Mouse (Mus musculus) heart, embryonic 11.5 days (tissue): ENCODE measurements around the gene Hipk2. TPM values are rescaled to one million over a fixed set of nuclear protein-coding genes. Genes with fewer than 3 reads are reported as not detected.

ENCODE experiments used
- ATAC-seq: fragments of 200-750 bp; cut with Nextera tagmentation; replicated peaks from 2 replicates; pipeline ENCODE4 v1.8.0; 2017; ENCODE audit warnings: moderate library complexity; ENCODE audit not compliant: insufficient number of reproducible peaks, low FRiP score, low TSS enrichment
- H3K27ac ChIP-seq: fragments of 300-500 bp; sonication (generic); 2 replicates; pipeline ENCODE4 v1.5.1; 2014; ENCODE audit warnings: mild to moderate bottlenecking, low read depth, low read length
- H3K27me3 ChIP-seq: fragments of 300-500 bp; sonication (generic); 2 replicates; pipeline ENCODE4 v1.6.1; 2014; ENCODE audit warnings: mild to moderate bottlenecking, low read length, mixed read lengths; ENCODE audit not compliant: control insufficient read depth, insufficient read depth
- H3K36me3 ChIP-seq: fragments of 300-500 bp; sonication (generic); 2 replicates; pipeline ENCODE4 v1.6.1; 2014; ENCODE audit warnings: mild to moderate bottlenecking, low read length, moderate library complexity, mixed read lengths; ENCODE audit not compliant: control insufficient read depth, insufficient read depth
- H3K4me1 ChIP-seq: fragments of 300-500 bp; sonication (generic); 2 replicates; pipeline ENCODE4 v1.6.1; 2014; ENCODE audit warnings: low read length; ENCODE audit not compliant: control insufficient read depth, insufficient read depth
- H3K4me2 ChIP-seq: fragments of 300-500 bp; sonication (generic); 2 replicates; pipeline ENCODE4 v1.6.1; 2014; ENCODE audit warnings: mild to moderate bottlenecking, moderate library complexity
- H3K4me3 ChIP-seq: fragments of 300-500 bp; sonication (generic); 2 replicates; pipeline ENCODE4 v1.5.1; 2014; ENCODE audit warnings: low read depth, low read length
- H3K9ac ChIP-seq: fragments of 300-500 bp; sonication (generic); 2 replicates; pipeline ENCODE4 v1.6.1; 2014; ENCODE audit warnings: mild to moderate bottlenecking, low read depth, low read length, moderate library complexity
- H3K9me3 ChIP-seq: fragments of 300-500 bp; sonication (generic); replicated peaks from 2 replicates; pipeline ENCODE4 v1.6.1; 2016; ENCODE audit warnings: low read length; ENCODE audit not compliant: control insufficient read depth
- WGBS: fragments of 180-500 bp; shearing (Covaris S2); extraction: QIAGEN DNeasy Blood & Tissue Kit; methylation state at CpG from one replicate; pipeline ENCODE4 v1.1.7; 2014; ENCODE audit not compliant: insufficient replicate concordance; 5-methylcytosine and 5-hydroxymethylcytosine counted together
- polyA plus RNA-seq: library from polyadenylated mRNA; unstranded; fragments of >200 nt; fragmentation: Nextera tagmentation; extraction: Ambion mirVana; gene quantifications from 2 replicates; pipeline ENCODE4 v1.2.1, GENCODE M21; 2014

Hipk2 gene
- polyA plus RNA-seq, 1 experiment from 2014 or later, result 18.9 TPM

GRCm38 (mm10) chr6:38732681-38733080 is 143.3 kb downstream of the Hipk2 start:
- no peak overlapping the region for H3K4me3 ChIP-seq
- peaks cover 15% of the 10 kb centered on the region for H3K36me3 ChIP-seq
- no peak overlapping the region for H3K27ac ChIP-seq
- no peaks in the 10 kb centered on the region for H3K27me3 ChIP-seq
- no peaks in the 10 kb centered on the region for H3K9me3 ChIP-seq
- no peak for ATAC-seq
- WGBS, result 83% methylated on average over 3 of the region's 3 CpGs
- no peak overlapping the region for H3K4me2 ChIP-seq
- H3K4me1 ChIP-seq, result peaks cover 4% of the 10 kb centered on the region; the same call in 1 of the 2 replicates
- H3K9ac ChIP-seq, result no peak overlapping the region

- H3K9me3 ChIP-seq, result no peaks in the 10 kb centered on the region
- H3K4me1 ChIP-seq, result no peaks in the 10 kb centered on the region
- no peaks in the 10 kb centered on the region for H3K27me3 ChIP-seq
- no peak overlapping the region for H3K4me3 ChIP-seq
- WGBS, result 85% methylated on average over 15 of the region's 15 CpGs
- H3K36me3 ChIP-seq, result peaks cover 11% of the 10 kb centered on the region; the same call in 1 of the 2 replicates
- H3K9ac ChIP-seq, result no peak overlapping the region
- H3K4me2 ChIP-seq, result no peak overlapping the region
- no peak for ATAC-seq
- H3K27ac ChIP-seq, result no peak overlapping the region
Observed at GRCm38 (mm10) chr6:38730169-38731146, 145.5 kb downstream of the Hipk2 start.

DNA sequence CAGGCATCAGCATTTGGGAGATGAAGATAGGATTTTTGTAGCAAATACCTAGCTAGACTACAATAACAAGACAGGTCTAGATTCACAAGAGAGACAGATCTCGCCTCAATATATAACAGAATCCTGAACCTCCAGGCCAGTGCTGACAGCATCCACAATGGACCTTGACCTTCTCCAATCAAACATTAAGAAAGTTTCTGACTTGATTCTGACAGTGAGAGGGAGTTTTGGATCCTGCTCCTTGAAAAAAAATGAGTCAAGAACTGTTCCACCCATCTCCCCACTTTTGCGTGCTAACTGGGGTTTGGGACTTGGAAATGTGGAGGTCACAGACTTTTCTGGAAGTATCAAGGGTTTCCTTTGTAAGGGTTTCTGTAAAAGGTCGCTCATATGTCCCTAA is 150.4 kb downstream of the Hipk2 start:
- ATAC-seq, result no peak
- Histone ChIP-seq H3K36me3 (peaks cover 14% of the 10 kb centered on the region), H3K4me2 (no peak overlapping the region), H3K9me3 (no peaks in the 10 kb centered on the region), H3K4me1 (no peaks in the 10 kb centered on the region), H3K27me3 (no peaks in the 10 kb centered on the region), H3K27ac (no peak overlapping the region), H3K4me3 (no peak overlapping the region), H3K9ac (no peak overlapping the region)
- WGBS, result 93% methylated on average over 3 of the region's 3 CpGs

DNA sequence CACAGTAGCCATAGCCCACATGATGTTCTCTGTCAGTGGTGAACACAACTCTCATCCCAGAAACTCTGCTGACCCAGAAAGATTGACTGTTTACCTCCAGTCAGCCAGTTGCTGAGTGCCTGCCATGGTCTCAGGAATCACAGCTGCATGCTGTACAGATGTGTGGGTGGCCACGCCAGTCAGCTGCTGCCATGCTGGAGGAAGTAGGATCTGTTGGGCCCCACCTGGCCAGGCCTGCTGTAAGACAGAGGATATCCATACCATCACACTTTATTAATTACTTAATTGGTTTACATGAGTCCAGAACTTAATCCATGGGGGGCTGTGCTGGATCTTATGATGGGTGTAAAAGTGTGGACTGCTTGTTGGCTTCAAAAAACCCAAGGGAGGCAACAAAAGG is 154.6 kb downstream of the Hipk2 start:
- no peaks in the 10 kb centered on the region for H3K4me1 ChIP-seq
- ATAC-seq, result no peak
- peaks cover 23% of the 10 kb centered on the region for H3K36me3 ChIP-seq
- no peak overlapping the region for H3K27ac ChIP-seq
- no peaks in the 10 kb centered on the region for H3K27me3 ChIP-seq
- no peak overlapping the region for H3K4me2 ChIP-seq
- H3K9me3 ChIP-seq, result no peaks in the 10 kb centered on the region
- 89% methylated on average over 1 of the region's 1 CpGs for WGBS
- H3K9ac ChIP-seq, result no peak overlapping the region
- H3K4me3 ChIP-seq, result no peak overlapping the region

DNA sequence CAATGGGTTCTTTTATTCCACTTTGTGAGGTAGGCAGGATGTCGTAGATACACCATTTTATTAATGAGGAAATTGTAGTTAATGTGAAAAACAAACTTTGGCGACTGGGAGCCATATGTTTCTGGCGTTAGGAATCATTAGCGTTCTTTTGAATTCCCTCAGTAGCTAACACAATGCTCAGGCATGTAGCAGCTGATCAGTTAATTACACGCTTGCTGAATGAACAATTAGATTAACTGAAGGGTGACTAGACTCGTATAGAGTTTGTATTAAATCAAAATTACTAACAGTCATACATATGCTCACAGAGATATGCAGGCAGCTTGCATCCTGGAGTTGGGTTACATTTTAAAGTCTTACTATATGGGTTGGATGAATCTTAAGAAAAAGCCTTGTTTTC is 156.7 kb downstream of the Hipk2 start:
- Histone ChIP-seq H3K4me1 (peaks cover 10% of the 10 kb centered on the region), H3K4me2 (no peak overlapping the region), H3K27ac (no peak overlapping the region), H3K27me3 (no peaks in the 10 kb centered on the region), H3K9me3 (no peaks in the 10 kb centered on the region), H3K9ac (no peak overlapping the region), H3K4me3 (no peak overlapping the region), H3K36me3 (peaks cover 27% of the 10 kb centered on the region)
- no peak for ATAC-seq
- 90% methylated on average over 6 of the region's 6 CpGs for WGBS

DNA sequence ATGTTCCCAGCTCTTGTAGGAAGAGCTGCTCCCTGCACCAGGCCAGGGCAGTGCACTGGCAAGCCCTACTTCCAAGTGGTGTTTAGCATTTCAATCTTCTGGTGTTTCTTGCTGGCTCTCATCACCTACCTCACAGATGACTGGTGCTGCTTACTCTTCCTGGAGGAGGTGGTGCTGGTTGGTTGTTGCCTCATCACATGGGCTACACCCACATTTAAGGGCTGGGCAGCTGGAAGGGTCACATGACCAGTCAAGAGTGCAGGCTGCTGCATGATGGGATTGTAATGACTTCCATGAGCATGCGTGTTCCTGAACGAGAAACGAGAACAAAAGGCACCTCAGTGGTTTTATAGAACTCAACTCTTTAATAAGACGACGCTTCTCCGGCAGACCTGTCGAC is 157.3 kb downstream of the Hipk2 start:
- 91% methylated on average over 7 of the region's 7 CpGs for WGBS
- Histone ChIP-seq H3K36me3 (peaks cover 32% of the 10 kb centered on the region), H3K4me1 (peaks cover 14% of the 10 kb centered on the region), H3K9me3 (no peaks in the 10 kb centered on the region), H3K27me3 (no peaks in the 10 kb centered on the region), H3K27ac (no peak overlapping the region), H3K4me3 (no peak overlapping the region), H3K9ac (no peak overlapping the region), H3K4me2 (no peak overlapping the region)
- no peak for ATAC-seq

GRCm38 (mm10) chr6:38715881-38716280 is 160.1 kb downstream of the Hipk2 start:
- Histone ChIP-seq H3K4me2 (no peak overlapping the region), H3K9me3 (no peaks in the 10 kb centered on the region), H3K9ac (no peak overlapping the region), H3K27me3 (no peaks in the 10 kb centered on the region), H3K4me1 (peaks cover 14% of the 10 kb centered on the region), H3K27ac (no peak overlapping the region), H3K4me3 (no peak overlapping the region), H3K36me3 (peaks cover 32% of the 10 kb centered on the region)
- 88% methylated on average over 16 of the region's 16 CpGs for WGBS
- no peak for ATAC-seq

GRCm38 (mm10) chr6:38713957-38714898 is 161.7 kb downstream of the Hipk2 start:
- Histone ChIP-seq H3K4me2 (no peak overlapping the region), H3K36me3 (peaks cover 24% of the 10 kb centered on the region), H3K9ac (no peak overlapping the region), H3K4me1 (peaks cover 14% of the 10 kb centered on the region), H3K27ac (peak overlapping the region; percentile 41; the same call in 1 of the 2 replicates), H3K9me3 (no peaks in the 10 kb centered on the region), H3K4me3 (no peak overlapping the region), H3K27me3 (no peaks in the 10 kb centered on the region)
- no peak for ATAC-seq
- WGBS, result 67% methylated on average over 19 of the region's 19 CpGs
